Mouse (Mus musculus): ENCODE measurements around the gene Grk5. TPM values are rescaled to one million over a fixed set of nuclear protein-coding genes. Genes with fewer than 3 reads are reported as not detected.

Grk5 gene
- polyA plus RNA-seq, 1 experiment: 1.7 TPM

- Histone ChIP-seq H3K36me3 (ENCODE audit: control insufficient read depth, insufficient read depth, low read length) (no peaks in the 10 kb centered on the region), H3K27ac (ENCODE audit: control insufficient read depth, insufficient read depth, low read depth, low read length) (peak within 1 kb of the TSS; percentile 40; the same call in 1 of the 2 replicates), H3K4me3 (ENCODE audit: control insufficient read depth, low read depth, low read length) (peak within 1 kb of the TSS; percentile 84), H3K27me3 (ENCODE audit: control insufficient read depth, insufficient read depth, low read length) (no peaks in the 10 kb centered on the region), H3K4me1 (ENCODE audit: control insufficient read depth, insufficient read depth, low read length) (peaks cover 2% of the 10 kb centered on the region; the same call in 1 of the 2 replicates)
- TF ChIP-seq CTCF (IDR thresholded peaks at IDR 0.05; ENCODE audit: control insufficient read depth, insufficient read depth, insufficient replicate concordance, low read depth, low read length): no peak
- TF ChIP-seq POLR2A (IDR thresholded peaks at IDR 0.05; ENCODE audit: control insufficient read depth, low read depth, low read length): peak; percentile 40; the same call in 1 of the 2 replicates
These were observed 251.0 kb downstream of the Grk5 start, which contains the start of gene Zfp950 for GRCm38 (mm10) chr19:61140342-61141206. Gene Zfp950 (minus strand): TSS chr19:61140840.

GRCm38 (mm10) chr19:61141299-61141698 lies 251.8 kb downstream of the Grk5 start:
- H3K4me3 ChIP-seq (ENCODE audit: control insufficient read depth, low read depth, low read length): no peak overlapping the region
- H3K36me3 ChIP-seq (ENCODE audit: control insufficient read depth, insufficient read depth, low read length): no peaks in the 10 kb centered on the region
- no peak overlapping the region for H3K27ac ChIP-seq (ENCODE audit: control insufficient read depth, insufficient read depth, low read depth, low read length)
- H3K4me1 ChIP-seq (ENCODE audit: control insufficient read depth, insufficient read depth, low read length): peaks cover 2% of the 10 kb centered on the region; the same call in 1 of the 2 replicates
- H3K27me3 ChIP-seq (ENCODE audit: control insufficient read depth, insufficient read depth, low read length): no peaks in the 10 kb centered on the region
- TF ChIP-seq CTCF (IDR thresholded peaks at IDR 0.05; ENCODE audit: control insufficient read depth, insufficient read depth, insufficient replicate concordance, low read depth, low read length) (no peak), POLR2A (IDR thresholded peaks at IDR 0.05; ENCODE audit: control insufficient read depth, low read depth, low read length) (no peak)

Other genes starting within 250 kb of the Grk5 start
- 0.41 and 0.52 TPM in 2 replicates for gene Nanos1, start 133.8 kb upstream of the Grk5 start, polyA plus RNA-seq (2012; rRNA removed)
- gene Eif3a, start 99.1 kb upstream of the Grk5 start, polyA plus RNA-seq (2012; rRNA removed): 37.3 and 51.9 TPM in 2 replicates
- 50.1 and 67.7 TPM in 2 replicates for gene Fam45a, start 78.2 kb upstream of the Grk5 start, polyA plus RNA-seq (2012; rRNA removed)
- 0.49 and 1.1 TPM in 2 replicates for gene Sfxn4, start 28.3 kb upstream of the Grk5 start, polyA plus RNA-seq (2012; rRNA removed)
- 29.6 and 36.2 TPM in 2 replicates for gene Prdx3, start 15.2 kb upstream of the Grk5 start, polyA plus RNA-seq (2012; rRNA removed)

Measured in testis, adult 2 months (tissue).